In genomic region chr12:4523688-4524298, GRCm38 (mm10) we compare ENCODE assay signal across 8 mouse cellular contexts. TPM values are rescaled to one million over a fixed set of nuclear protein-coding genes. Genes with fewer than 3 reads are reported as not detected.
A peak's percentile ranks its signal among the peaks of the same experiment; 100 is the strongest.
DNase-seq lines count a peak whose midpoint lies in the region; ATAC-seq and TF ChIP-seq lines count a peak whose summit lies in the region.

No protein-coding gene starts in this region.

- peak; percentile 24 to 58 for DNase-seq in heart, adult 9 months (ENCODE audit: low spot score in 2 of 2)
- DNase-seq in heart, postnatal 25 days (ENCODE audit: low spot score): no peak
- DNase-seq in embryonic facial prominence, embryonic 10.5 days (ENCODE audit: low spot score): no peak
- DNase-seq in hindbrain, embryonic 10.5 days (ENCODE audit: low spot score): no peak
- peak; percentile 69 for DNase-seq in midbrain, postnatal 0 days (ENCODE audit: low spot score)
- DNase-seq in spleen, postnatal 36 days (ENCODE audit: low spot score in 2 of 2): no peak
- no peak for DNase-seq in layer of hippocampus, postnatal 14 days (ENCODE audit: low spot score in 2 of 2)

- no peaks in the 10 kb centered on the region for H3K9me3 ChIP-seq in embryonic facial prominence, embryonic 10.5 days
- no peaks in the 10 kb centered on the region for H3K9me3 ChIP-seq in hindbrain, embryonic 10.5 days
- H3K9me3 ChIP-seq in midbrain, postnatal 0 days (ENCODE audit: low read length): no peaks in the 10 kb centered on the region
- no peaks in the 10 kb centered on the region for H3K9me3 ChIP-seq in liver, embryonic 12.5 days (replicated peaks)

- no peak overlapping the region for H3K4me2 ChIP-seq in midbrain, postnatal 0 days (ENCODE audit: low read depth, low read length, poor library complexity, severe bottlenecking)
- no peak overlapping the region for H3K4me2 ChIP-seq in liver, embryonic 12.5 days

- peaks cover 18% of the 10 kb centered on the region for H3K27me3 ChIP-seq in embryonic facial prominence, embryonic 10.5 days (replicated peaks; ENCODE audit: low read depth, poor library complexity, severe bottlenecking)
- peaks cover 9% of the 10 kb centered on the region; the same call in 1 of the 2 replicates for H3K27me3 ChIP-seq in hindbrain, embryonic 10.5 days (ENCODE audit: insufficient read depth, poor library complexity, severe bottlenecking)
- no peaks in the 10 kb centered on the region for H3K27me3 ChIP-seq in midbrain, postnatal 0 days (ENCODE audit: insufficient read depth, low read length)
- H3K27me3 ChIP-seq in liver, embryonic 12.5 days (replicated peaks): peaks cover 10% of the 10 kb centered on the region; the same call in 1 of the 2 replicates

- no peaks in the 10 kb centered on the region for H3K36me3 ChIP-seq in embryonic facial prominence, embryonic 10.5 days (replicated peaks)
- H3K36me3 ChIP-seq in hindbrain, embryonic 10.5 days: no peaks in the 10 kb centered on the region
- H3K36me3 ChIP-seq in midbrain, postnatal 0 days (ENCODE audit: insufficient read depth, low read length): no peaks in the 10 kb centered on the region
- no peaks in the 10 kb centered on the region for H3K36me3 ChIP-seq in liver, embryonic 12.5 days

- intact Hi-C loops in heart, postnatal 25 days (cut with DNase I): no loop called here

- H3K9ac ChIP-seq in midbrain, postnatal 0 days (replicated peaks; ENCODE audit: low read length, poor library complexity, severe bottlenecking): no peak overlapping the region
- H3K9ac ChIP-seq in liver, embryonic 12.5 days: no peak overlapping the region

- H3K27ac ChIP-seq in embryonic facial prominence, embryonic 10.5 days (replicated peaks): peak overlapping the region; percentile 31
- H3K27ac ChIP-seq in hindbrain, embryonic 10.5 days: peak overlapping the region; percentile 76
- peak overlapping the region; percentile 57; the same call in 1 of the 2 replicates for H3K27ac ChIP-seq in midbrain, postnatal 0 days (ENCODE audit: low read depth, low read length)
- H3K27ac ChIP-seq in liver, embryonic 12.5 days: no peak overlapping the region

- TF ChIP-seq CTCF in midbrain, postnatal 0 days (IDR thresholded peaks at IDR 0.05): no peak

- peak; percentile 57 for ATAC-seq in midbrain, postnatal 0 days (ENCODE audit: low FRiP score)
- no peak for ATAC-seq in liver, embryonic 12.5 days

- H3K4me1 ChIP-seq in embryonic facial prominence, embryonic 10.5 days: peaks cover 22% of the 10 kb centered on the region
- peaks cover 21% of the 10 kb centered on the region for H3K4me1 ChIP-seq in hindbrain, embryonic 10.5 days (replicated peaks)
- H3K4me1 ChIP-seq in midbrain, postnatal 0 days (ENCODE audit: insufficient read depth, low read length): peaks cover 9% of the 10 kb centered on the region; the same call in 1 of the 2 replicates
- peaks cover 19% of the 10 kb centered on the region for H3K4me1 ChIP-seq in liver, embryonic 12.5 days

- peak overlapping the region; percentile 40; the same call in 1 of the 2 replicates for H3K4me3 ChIP-seq in embryonic facial prominence, embryonic 10.5 days
- H3K4me3 ChIP-seq in hindbrain, embryonic 10.5 days: peak overlapping the region; percentile 33; the same call in 1 of the 2 replicates
- H3K4me3 ChIP-seq in midbrain, postnatal 0 days (ENCODE audit: low read depth, low read length): no peak overlapping the region
- no peak overlapping the region for H3K4me3 ChIP-seq in liver, embryonic 12.5 days

- 11% methylated on average over 9 of the region's 9 CpGs for WGBS in embryonic facial prominence, embryonic 10.5 days
- WGBS in hindbrain, embryonic 10.5 days: 22% methylated on average over 9 of the region's 9 CpGs
- 21% methylated on average over 9 of the region's 9 CpGs for WGBS in midbrain, postnatal 0 days
- WGBS in liver, embryonic 12.5 days (ENCODE audit: insufficient replicate concordance): 51% methylated on average over 9 of the region's 9 CpGs

RNA-seq across cellular contexts. Expression of gene Ncoa1, which starts 46.8 kb away (rescaled TPM):
- total RNA-seq in heart, postnatal 25 days (2021): 10 to 100 TPM; 29.2 to 34.6 TPM
- polyA plus RNA-seq in embryonic facial prominence, embryonic 10.5 days (2016; fragmentation: Nextera tagmentation; extraction: Ambion mirVana): 2.4 and 2.7 TPM in 2 replicates
- 2.6 and 2.8 TPM in 2 replicates for polyA plus RNA-seq in hindbrain, embryonic 10.5 days (2016; fragmentation: Nextera tagmentation; extraction: Ambion mirVana)
- 37.2 and 43.5 TPM in 2 replicates for total RNA-seq in midbrain, postnatal 0 days (2014; rRNA removed)
- polyA plus RNA-seq in midbrain, postnatal 0 days (2015; fragmentation: Nextera tagmentation; extraction: Ambion mirVana): 9.9 and 11.2 TPM in 2 replicates
- polyA plus RNA-seq in liver, embryonic 12.5 days (2016; fragmentation: Nextera tagmentation; extraction: Ambion mirVana): 1.9 and 2.3 TPM in 2 replicates
- 100 to 1,000 TPM; 109 to 115 TPM for total RNA-seq in layer of hippocampus, postnatal 14 days (2021)

Comparison
In these comparisons a context has a peak if more than half of its experiments do, and no peak if none do; other contexts are left out.
1. DNase-seq: peak in heart, adult 9 months (2 of 2) and midbrain, postnatal 0 days (single experiment); none in heart, postnatal 25 days (single experiment), embryonic facial prominence, embryonic 10.5 days (single experiment), hindbrain, embryonic 10.5 days (single experiment), spleen, postnatal 36 days (0 of 2) and layer of hippocampus, postnatal 14 days (0 of 2).
2. H3K4me3 ChIP-seq: peak in embryonic facial prominence, embryonic 10.5 days (single experiment) and hindbrain, embryonic 10.5 days (single experiment); none in midbrain, postnatal 0 days (single experiment) and liver, embryonic 12.5 days (single experiment).